ENCODE assay signal across 17 mouse cellular contexts in genomic region chr13:39979294-39980061, GRCm38 (mm10).
DNase-seq lines count a peak whose midpoint lies in the region; ATAC-seq and TF ChIP-seq lines count a peak whose summit lies in the region.
"Had no signal": no experiment of that assay in that cellular context is flagged by ENCODE, and none has a peak within 500 bp of the region (broad histone marks: within the 10 kb centered on the region; RNA-seq: fewer than 3 reads in every experiment).

No protein-coding gene starts in this region.

- H3K4me3 ChIP-seq in kidney, postnatal 0 days (replicated peaks; ENCODE audit: low read depth, low read length), result no peak overlapping the region
- H3K4me3 ChIP-seq in embryonic facial prominence, embryonic 10.5 days, result no peak overlapping the region
- H3K4me3 ChIP-seq in embryonic facial prominence, embryonic 14.5 days (ENCODE audit: low read depth, low read length), result no peak overlapping the region
- H3K4me3 ChIP-seq in limb, embryonic 14.5 days (replicated peaks; ENCODE audit: low read length), result 0 out of 2 replicates have a peak overlapping the region, but pooled peaks have one; percentile 2
- H3K4me3 ChIP-seq: heart, adult 2 months; heart, embryonic 15.5 days; midbrain, embryonic 10.5 days; myocyte had no signal

- H3K27me3 ChIP-seq in kidney, postnatal 0 days (ENCODE audit: insufficient read depth, low read length), result no peaks in the 10 kb centered on the region
- H3K27me3 ChIP-seq in embryonic facial prominence, embryonic 10.5 days (replicated peaks; ENCODE audit: low read depth, poor library complexity, severe bottlenecking), result no peaks in the 10 kb centered on the region; the same call in 1 of the 2 replicates
- no peaks in the 10 kb centered on the region for H3K27me3 ChIP-seq in embryonic facial prominence, embryonic 14.5 days (replicated peaks; ENCODE audit: control insufficient read depth, insufficient read depth, low read length)
- no peaks in the 10 kb centered on the region for H3K27me3 ChIP-seq in limb, embryonic 14.5 days (ENCODE audit: control insufficient read depth, insufficient read depth, low read length)
- H3K27me3 ChIP-seq: heart, embryonic 15.5 days had no signal

- TF ChIP-seq POLR2A in limb, embryonic 14.5 days (IDR thresholded peaks at IDR 0.05; ENCODE audit: borderline replicate concordance, extremely low read depth, insufficient read depth, insufficient read length), result no peak

- H3K27ac ChIP-seq in kidney, postnatal 0 days, result no peak overlapping the region
- H3K27ac ChIP-seq in embryonic facial prominence, embryonic 10.5 days (replicated peaks), result no peak overlapping the region
- no peak overlapping the region for H3K27ac ChIP-seq in embryonic facial prominence, embryonic 14.5 days (replicated peaks; ENCODE audit: low read depth, low read length)
- H3K27ac ChIP-seq in limb, embryonic 14.5 days (replicated peaks; ENCODE audit: low read depth, low read length), result no peak overlapping the region
- H3K27ac ChIP-seq: heart, adult 2 months; heart, embryonic 15.5 days; midbrain, embryonic 10.5 days had no signal

- no peak overlapping the region for H3K9ac ChIP-seq in kidney, postnatal 0 days (ENCODE audit: low read depth, low read length)
- no peak overlapping the region for H3K9ac ChIP-seq in embryonic facial prominence, embryonic 14.5 days (ENCODE audit: low read depth, low read length)
- no peak overlapping the region for H3K9ac ChIP-seq in limb, embryonic 14.5 days (ENCODE audit: low read depth, low read length, severe bottlenecking)
- H3K9ac ChIP-seq: heart, embryonic 15.5 days had no signal

- H3K9me3 ChIP-seq in kidney, postnatal 0 days (replicated peaks; ENCODE audit: low read length), result no peaks in the 10 kb centered on the region
- H3K9me3 ChIP-seq in embryonic facial prominence, embryonic 10.5 days, result no peaks in the 10 kb centered on the region
- H3K9me3 ChIP-seq in embryonic facial prominence, embryonic 14.5 days (ENCODE audit: control insufficient read depth, low read length), result no peaks in the 10 kb centered on the region
- H3K9me3 ChIP-seq in limb, embryonic 14.5 days (ENCODE audit: control insufficient read depth, low read length), result no peaks in the 10 kb centered on the region
- H3K9me3 ChIP-seq: heart, embryonic 15.5 days; midbrain, embryonic 10.5 days had no signal

- WGBS in kidney, postnatal 0 days, result 53% methylated on average over 18 of the region's 18 CpGs
- WGBS in embryonic facial prominence, embryonic 10.5 days, result 62% methylated on average over 18 of the region's 18 CpGs
- 40% methylated on average over 18 of the region's 18 CpGs for WGBS in embryonic facial prominence, embryonic 14.5 days
- WGBS in limb, embryonic 14.5 days, result 18% methylated on average over 18 of the region's 18 CpGs

- H3K4me2 ChIP-seq in kidney, postnatal 0 days (ENCODE audit: low read length), result no peak overlapping the region
- H3K4me2 ChIP-seq in embryonic facial prominence, embryonic 14.5 days (ENCODE audit: low read depth, low read length), result peak overlapping the region; percentile 26
- peak overlapping the region; percentile 36 for H3K4me2 ChIP-seq in limb, embryonic 14.5 days (replicated peaks; ENCODE audit: low read depth, low read length, severe bottlenecking)
- H3K4me2 ChIP-seq: heart, embryonic 15.5 days had no signal

- H3K4me1 ChIP-seq in kidney, postnatal 0 days (replicated peaks; ENCODE audit: insufficient read depth, low read length), result no peaks in the 10 kb centered on the region
- peaks cover 10% of the 10 kb centered on the region for H3K4me1 ChIP-seq in embryonic facial prominence, embryonic 10.5 days
- H3K4me1 ChIP-seq in embryonic facial prominence, embryonic 14.5 days (ENCODE audit: control insufficient read depth, insufficient read depth, low read length), result no peaks in the 10 kb centered on the region
- H3K4me1 ChIP-seq in limb, embryonic 14.5 days (ENCODE audit: control insufficient read depth, insufficient read depth, low read length), result peaks cover 9% of the 10 kb centered on the region
- H3K4me1 ChIP-seq: heart, embryonic 15.5 days; midbrain, embryonic 10.5 days had no signal

- no peaks in the 10 kb centered on the region for H3K36me3 ChIP-seq in kidney, postnatal 0 days (ENCODE audit: insufficient read depth, low read length)
- no peaks in the 10 kb centered on the region for H3K36me3 ChIP-seq in embryonic facial prominence, embryonic 10.5 days (replicated peaks)
- no peaks in the 10 kb centered on the region for H3K36me3 ChIP-seq in embryonic facial prominence, embryonic 14.5 days (ENCODE audit: control insufficient read depth, insufficient read depth, low read length)
- H3K36me3 ChIP-seq in limb, embryonic 14.5 days (ENCODE audit: control insufficient read depth, insufficient read depth, low read length), result no peaks in the 10 kb centered on the region
- H3K36me3 ChIP-seq: heart, embryonic 15.5 days; midbrain, embryonic 10.5 days had no signal

- ATAC-seq in kidney, postnatal 0 days (replicated peaks; ENCODE audit: low FRiP score, low read depth), result no peak
- no peak for ATAC-seq in embryonic facial prominence, embryonic 14.5 days (ENCODE audit: low read depth)
- 0 out of 2 replicates have a peak, but pooled peaks have one; percentile 47 for ATAC-seq in limb, embryonic 14.5 days (ENCODE audit: low FRiP score, low read depth)
- no peak for ATAC-seq in megakaryocyte-erythroid progenitor cell, adult 5-6 weeks (replicated peaks; ENCODE audit: low FRiP score, low TSS enrichment, poor library complexity, severe bottlenecking)

- DNase-seq in kidney, postnatal 0 days (ENCODE audit: low spot score), result peak; percentile 25
- no peak for DNase-seq in kidney, adult 8-10 months
- DNase-seq in embryonic facial prominence, embryonic 10.5 days (ENCODE audit: low spot score), result peak; percentile 59
- DNase-seq in embryonic facial prominence, embryonic 14.5 days (ENCODE audit: low spot score), result peak; percentile 30
- DNase-seq in limb, embryonic 14.5 days (ENCODE audit: low spot score), result peak; percentile 61
- DNase-seq in cerebellum, postnatal 25 days, result no peak
- DNase-seq: adrenal gland, postnatal 36 days; cerebellum, adult 8-10 months; gastrocnemius, postnatal 14 days; heart, adult 2 months; lung, adult 18-20 months; lung, postnatal 36 days; thymus, postnatal 14 days had no signal

- TF ChIP-seq CTCF in kidney, postnatal 0 days (IDR thresholded peaks at IDR 0.05; ENCODE audit: low read depth), result no peak

Comparison
In these comparisons a context has a peak if more than half of its experiments do, and no peak if none do; other contexts are left out.
1. DNase-seq: peak in kidney, postnatal 0 days (single experiment), embryonic facial prominence, embryonic 10.5 days (single experiment), embryonic facial prominence, embryonic 14.5 days (single experiment) and limb, embryonic 14.5 days (single experiment); none in kidney, adult 8-10 months (0 of 2) and cerebellum, postnatal 25 days (0 of 2).